Mouse (Mus musculus) heart, embryonic 16.5 days (tissue): ENCODE measurements around the gene Actr1a. TPM values are rescaled to one million over a fixed set of nuclear protein-coding genes. Genes with fewer than 3 reads are reported as not detected.

ENCODE experiments used
- ATAC-seq: fragments of 200-750 bp; cut with Nextera tagmentation; replicated peaks from 2 replicates; pipeline ENCODE4 v1.8.0; 2017; ENCODE audit warnings: moderate number of reproducible peaks; ENCODE audit not compliant: insufficient read depth, low FRiP score; ENCODE audit errors: extremely low read depth
- H3K27ac ChIP-seq: fragments of 300-500 bp; sonication (generic); 2 replicates; pipeline ENCODE4 v1.5.1; 2014; ENCODE audit warnings: mild to moderate bottlenecking, low read length, control low read depth, moderate library complexity
- H3K27me3 ChIP-seq: fragments of 300-500 bp; sonication (generic); 2 replicates; pipeline ENCODE4 v1.6.1; 2014; ENCODE audit warnings: low read length, mixed read lengths; ENCODE audit not compliant: control insufficient read depth, insufficient read depth
- H3K36me3 ChIP-seq: fragments of 300-500 bp; sonication (generic); 2 replicates; pipeline ENCODE4 v1.6.1; 2014; ENCODE audit not compliant: control insufficient read depth, insufficient read depth
- H3K4me1 ChIP-seq: fragments of 300-500 bp; sonication (generic); 2 replicates; pipeline ENCODE4 v1.6.1; 2014; ENCODE audit warnings: low read length, mixed read lengths; ENCODE audit not compliant: control insufficient read depth, insufficient read depth
- H3K4me2 ChIP-seq: fragments of 300-500 bp; sonication (generic); 2 replicates; pipeline ENCODE4 v1.6.1; 2014; ENCODE audit warnings: low read depth, mild to moderate bottlenecking, control low read depth, low read length
- H3K4me3 ChIP-seq: fragments of 300-500 bp; sonication (generic); 2 replicates; pipeline ENCODE4 v1.5.1; 2014; ENCODE audit warnings: mild to moderate bottlenecking, control low read depth, low read length
- H3K9ac ChIP-seq: fragments of 300-500 bp; sonication (generic); 2 replicates; pipeline ENCODE4 v1.6.1; 2014; ENCODE audit warnings: low read length, control low read depth
- H3K9me3 ChIP-seq: fragments of 300-500 bp; sonication (generic); replicated peaks from 2 replicates; pipeline ENCODE4 v1.6.1; 2016; ENCODE audit warnings: low read length; ENCODE audit not compliant: control insufficient read depth
- WGBS: fragments of 180-500 bp; shearing (Covaris S2); extraction: QIAGEN DNeasy Blood & Tissue Kit; methylation state at CpG from one replicate; pipeline ENCODE4 v1.1.7; 2014; 5-methylcytosine and 5-hydroxymethylcytosine counted together
- polyA plus RNA-seq: library from polyadenylated mRNA; unstranded; fragments of >200 nt; fragmentation: Nextera tagmentation; extraction: Ambion mirVana; gene quantifications from 2 replicates; pipeline ENCODE4 v1.2.1, GENCODE M21; 2015

The Actr1a gene
- 126 and 130 TPM in 2 replicates for polyA plus RNA-seq

- no peaks in the 10 kb centered on the region for H3K9me3 ChIP-seq
- H3K9ac ChIP-seq = peak within 1 kb of the TSS; percentile 79
- no peaks in the 10 kb centered on the region for H3K27me3 ChIP-seq
- WGBS = under 1% methylated on average over 51 of the region's 51 CpGs
- ATAC-seq = peak; percentile 92
- peak within 1 kb of the TSS; percentile 56 for H3K27ac ChIP-seq
- no peaks in the 10 kb centered on the region for H3K36me3 ChIP-seq
- peaks cover 38% of the 10 kb centered on the region for H3K4me1 ChIP-seq
- peak within 1 kb of the TSS; percentile 73 for H3K4me3 ChIP-seq
- H3K4me2 ChIP-seq = peak within 1 kb of the TSS; percentile 92
Measured at GRCm38 (mm10) chr19:46395109-46396009, at the start of gene Actr1a. TSS of gene Actr1a (minus strand) at chr19:46395748.

- no peak overlapping the region for H3K9ac ChIP-seq
- ATAC-seq = peak; percentile 76
- H3K4me1 ChIP-seq = peaks cover 21% of the 10 kb centered on the region
- H3K36me3 ChIP-seq = no peaks in the 10 kb centered on the region
- no peaks in the 10 kb centered on the region for H3K27me3 ChIP-seq
- H3K4me2 ChIP-seq = no peak overlapping the region
- no peak overlapping the region for H3K27ac ChIP-seq
- H3K9me3 ChIP-seq = no peaks in the 10 kb centered on the region
- H3K4me3 ChIP-seq = no peak overlapping the region
- WGBS = 5% methylated on average over 6 of the region's 6 CpGs
Measured at GRCm38 (mm10) chr19:46444209-46444608, 48.7 kb upstream of the Actr1a start.

GRCm38 (mm10) chr19:46443509-46443908, 48.0 kb upstream of the Actr1a start:
- WGBS = 59% methylated on average over 6 of the region's 6 CpGs
- no peak overlapping the region for H3K9ac ChIP-seq

GRCm38 (mm10) chr19:46435492-46435891, 39.9 kb upstream of the Actr1a start:
- Histone ChIP-seq H3K27me3 (no peaks in the 10 kb centered on the region), H3K4me3 (no peak overlapping the region), H3K4me2 (no peak overlapping the region), H3K27ac (no peak overlapping the region), H3K36me3 (no peaks in the 10 kb centered on the region), H3K9ac (no peak overlapping the region), H3K9me3 (no peaks in the 10 kb centered on the region), H3K4me1 (no peaks in the 10 kb centered on the region)
- 18% methylated on average over 7 of the region's 7 CpGs for WGBS
- no peak for ATAC-seq

More at GRCm38 (mm10) chr19:46443509-46443908, 48.0 kb upstream of the Actr1a start:
- no peaks in the 10 kb centered on the region for H3K36me3 ChIP-seq
- no peak for ATAC-seq
- H3K27me3 ChIP-seq = no peaks in the 10 kb centered on the region
- peaks cover 19% of the 10 kb centered on the region for H3K4me1 ChIP-seq
- H3K9me3 ChIP-seq = no peaks in the 10 kb centered on the region
- H3K4me3 ChIP-seq = no peak overlapping the region
- H3K27ac ChIP-seq = peak overlapping the region; percentile 21; the same call in 1 of the 2 replicates
- no peak overlapping the region for H3K4me2 ChIP-seq

GRCm38 (mm10) chr19:46434591-46434990, 39.0 kb upstream of the Actr1a start:
- no peak for ATAC-seq
- Histone ChIP-seq H3K4me1 (no peaks in the 10 kb centered on the region), H3K36me3 (no peaks in the 10 kb centered on the region), H3K27me3 (no peaks in the 10 kb centered on the region), H3K9ac (no peak overlapping the region), H3K4me2 (no peak overlapping the region), H3K4me3 (no peak overlapping the region), H3K9me3 (no peaks in the 10 kb centered on the region), H3K27ac (no peak overlapping the region)
- 80% methylated on average over 9 of the region's 9 CpGs for WGBS

DNA sequence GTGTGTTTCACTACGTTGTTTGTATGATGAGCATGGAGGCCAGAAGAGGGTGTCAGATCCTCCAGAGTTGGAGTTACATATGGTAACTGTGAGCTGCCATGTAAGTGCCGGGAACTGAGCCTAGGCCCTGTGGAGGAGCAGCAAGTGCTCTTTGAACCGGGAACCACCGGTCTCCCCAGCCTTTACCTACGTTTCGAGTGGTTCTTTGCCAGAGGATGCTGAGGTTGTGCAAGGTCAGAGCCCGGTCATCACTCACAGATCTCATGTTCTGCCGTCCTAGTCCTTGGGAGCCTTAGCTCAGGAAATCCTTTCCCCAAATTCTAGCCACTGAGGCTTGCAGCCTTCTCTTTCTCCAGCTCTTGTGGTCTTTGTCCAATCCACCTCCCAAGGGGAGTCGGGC, 38.6 kb upstream of the Actr1a start:
- ATAC-seq = no peak
- Histone ChIP-seq H3K27ac (no peak overlapping the region), H3K36me3 (no peaks in the 10 kb centered on the region), H3K4me1 (no peaks in the 10 kb centered on the region), H3K27me3 (no peaks in the 10 kb centered on the region), H3K4me2 (no peak overlapping the region), H3K9me3 (no peaks in the 10 kb centered on the region), H3K9ac (no peak overlapping the region), H3K4me3 (no peak overlapping the region)
- 75% methylated on average over 9 of the region's 9 CpGs for WGBS

- H3K27me3 ChIP-seq = no peaks in the 10 kb centered on the region
- no peaks in the 10 kb centered on the region for H3K4me1 ChIP-seq
- H3K4me2 ChIP-seq = no peak overlapping the region
- H3K9me3 ChIP-seq = no peaks in the 10 kb centered on the region
- ATAC-seq = no peak
- 74% methylated on average over 7 of the region's 7 CpGs for WGBS
- H3K36me3 ChIP-seq = no peaks in the 10 kb centered on the region
- H3K27ac ChIP-seq = no peak overlapping the region
- no peak overlapping the region for H3K4me3 ChIP-seq
- H3K9ac ChIP-seq = no peak overlapping the region
Measured at GRCm38 (mm10) chr19:46433712-46434111, 38.2 kb upstream of the Actr1a start.

DNA sequence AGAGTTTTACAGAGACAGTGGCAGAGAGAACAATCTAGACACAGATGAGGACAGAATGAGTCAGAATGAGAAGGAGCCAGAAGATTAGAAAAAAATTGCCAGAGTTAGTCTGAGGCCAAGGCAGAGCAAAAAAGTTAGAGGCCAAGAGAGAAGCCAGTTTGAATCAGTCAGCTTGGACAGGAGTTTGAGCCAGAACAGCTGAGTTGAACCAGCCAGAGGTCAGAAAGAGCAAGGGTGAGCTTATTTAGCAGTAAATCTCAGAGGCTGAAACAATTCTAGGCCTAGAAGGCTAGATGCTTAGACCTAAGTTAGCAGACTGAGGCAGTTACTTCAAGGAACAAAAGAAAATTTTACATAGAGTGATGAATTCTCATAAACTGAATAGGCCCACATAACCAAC, 33.7 kb upstream of the Actr1a start:
- Histone ChIP-seq H3K9me3 (no peaks in the 10 kb centered on the region), H3K9ac (no peak overlapping the region), H3K27me3 (no peaks in the 10 kb centered on the region), H3K4me3 (no peak overlapping the region), H3K36me3 (0 out of 2 replicates have a peak, but pooled peaks cover 3% of the 10 kb centered on the region), H3K27ac (no peak overlapping the region), H3K4me2 (no peak overlapping the region), H3K4me1 (0 out of 2 replicates have a peak, but pooled peaks cover 2% of the 10 kb centered on the region)
- no peak for ATAC-seq

GRCm38 (mm10) chr19:46426488-46426887, 30.9 kb upstream of the Actr1a start:
- no peak overlapping the region for H3K4me2 ChIP-seq
- no peak for ATAC-seq
- 81% methylated on average over 12 of the region's 12 CpGs for WGBS
- H3K27me3 ChIP-seq = no peaks in the 10 kb centered on the region
- no peak overlapping the region for H3K9ac ChIP-seq
- H3K4me1 ChIP-seq = peaks cover 6% of the 10 kb centered on the region; the same call in 1 of the 2 replicates
- no peak overlapping the region for H3K4me3 ChIP-seq
- no peaks in the 10 kb centered on the region for H3K9me3 ChIP-seq
- no peak overlapping the region for H3K27ac ChIP-seq
- H3K36me3 ChIP-seq = 0 out of 2 replicates have a peak, but pooled peaks cover 3% of the 10 kb centered on the region
